Mouse (Mus musculus): Measurements from ENCODE around the gene Cldnd2.

The Cldnd2 gene

DNA sequence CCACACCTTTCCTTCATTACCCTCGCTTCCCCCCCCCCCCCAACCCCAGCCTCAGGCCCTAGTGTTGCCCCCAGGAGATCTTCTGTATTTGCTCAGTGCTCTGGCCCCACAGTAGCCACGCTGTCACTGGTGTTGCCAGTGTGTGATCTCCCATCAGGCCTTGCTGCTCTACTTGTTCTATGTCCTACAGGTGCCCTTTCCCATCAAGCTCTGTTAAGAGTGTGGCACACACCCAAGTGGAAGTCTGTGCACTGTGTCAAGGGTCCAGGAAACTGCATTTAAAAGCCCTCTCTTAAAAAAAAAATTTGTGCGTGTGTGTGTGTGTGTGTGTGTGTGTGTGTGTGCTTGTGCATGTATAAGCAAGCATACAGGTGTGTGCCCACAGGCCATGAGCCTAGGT, 7.7 kb downstream of the Cldnd2 start:
- peak in 1 of 2 experiments; percentile 35 for DNase-seq

DNA sequence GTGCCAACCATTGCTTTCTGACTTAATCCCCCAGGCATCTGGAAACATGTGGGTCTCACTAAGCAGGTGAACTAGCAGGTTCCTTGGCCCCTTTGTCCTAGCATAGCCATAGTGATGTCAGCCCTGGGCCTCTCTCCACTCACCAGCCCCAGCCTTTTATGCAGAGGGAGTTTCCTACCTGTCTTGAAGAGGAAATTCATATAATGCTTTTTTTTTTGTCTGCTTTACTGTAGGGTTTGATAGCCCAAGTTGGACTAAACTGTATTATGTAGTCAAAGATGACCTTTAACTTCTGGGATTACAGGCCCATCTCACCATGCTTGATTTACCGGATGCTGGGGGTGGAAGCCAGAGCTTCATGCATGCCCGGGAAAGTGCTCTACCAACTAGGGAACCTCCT, 9.2 kb downstream of the Cldnd2 start:
- no peak for DNase-seq

DNA sequence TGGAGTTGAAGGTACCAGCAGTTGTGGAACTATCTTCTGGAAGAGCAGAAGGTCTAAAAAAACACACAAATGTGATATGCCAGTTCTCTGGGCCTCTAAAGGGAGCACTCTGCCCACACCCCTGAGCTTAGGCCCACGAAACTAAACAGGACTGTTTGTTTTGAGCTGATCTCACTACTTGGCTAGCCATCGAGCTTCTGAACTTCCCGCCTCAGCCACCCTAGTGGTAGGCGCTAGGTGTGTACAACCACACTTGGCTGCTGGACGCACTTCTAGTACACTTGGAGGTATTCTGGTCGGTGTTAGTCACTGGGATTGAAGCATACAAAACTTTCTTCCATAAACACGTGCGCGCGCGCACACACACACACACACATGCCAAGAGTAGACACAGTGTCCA, 11.1 kb downstream of the Cldnd2 start:
- peak in 1 of 2 experiments; percentile 54 for DNase-seq

DNA sequence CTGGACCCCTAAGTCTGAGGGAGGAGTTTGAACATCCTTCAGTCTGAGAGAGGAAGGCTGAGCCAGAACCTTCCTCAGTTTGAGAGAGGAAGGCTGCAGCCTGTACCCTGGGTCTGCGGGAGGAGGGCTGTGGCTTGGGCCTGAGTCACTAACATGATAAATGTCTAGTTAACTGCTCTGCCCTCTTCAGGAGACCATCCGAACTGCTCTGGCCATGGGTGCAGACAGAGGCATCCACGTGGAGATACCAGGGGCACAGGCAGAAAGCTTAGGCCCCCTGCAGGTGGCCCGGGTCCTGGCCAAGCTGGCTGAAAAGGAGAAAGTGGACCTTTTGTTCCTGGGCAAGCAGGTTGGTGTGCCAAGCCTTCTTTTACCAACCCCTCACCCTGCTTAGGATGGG, 12.0 kb downstream of the Cldnd2 start:
- DNase-seq, result no peak

DNA sequence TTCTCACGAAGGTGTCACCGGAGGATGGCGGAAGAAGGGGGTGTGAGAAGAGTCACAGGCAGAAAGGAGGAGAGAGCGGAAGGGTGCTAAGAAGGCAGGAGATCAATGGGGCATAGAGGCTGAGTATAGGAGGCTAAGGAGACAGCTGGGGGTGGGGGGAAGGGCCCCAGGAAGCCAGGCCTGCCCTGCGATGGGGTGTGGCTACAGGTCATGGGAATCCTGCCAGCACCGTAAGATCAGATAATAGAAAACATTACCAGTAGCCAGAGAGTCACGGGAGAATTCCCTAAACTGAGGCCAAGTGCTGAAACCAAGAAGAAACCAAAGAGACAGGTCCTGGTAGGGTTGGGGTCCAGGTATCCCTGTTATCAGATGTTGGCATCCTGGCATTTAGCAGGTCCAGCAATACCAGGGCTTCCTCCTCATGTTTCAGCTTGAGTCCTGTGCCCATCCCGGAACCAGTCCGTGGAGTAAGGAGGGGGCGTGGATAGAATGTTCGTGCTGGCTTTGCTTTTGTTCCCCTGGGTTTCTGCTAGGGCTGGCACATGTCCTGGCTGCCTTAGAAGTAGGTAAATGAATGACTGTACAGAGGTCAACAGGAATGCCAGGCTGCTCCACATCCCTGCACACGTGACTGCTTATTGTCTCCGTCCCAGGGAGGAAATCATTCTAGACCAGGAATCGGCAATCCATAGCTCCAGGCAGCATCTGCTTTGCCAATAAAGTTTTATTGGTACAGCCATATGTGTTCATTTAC, 13.2 kb downstream of the Cldnd2 start:
- peak; percentile 57 to 72 for DNase-seq

DNA sequence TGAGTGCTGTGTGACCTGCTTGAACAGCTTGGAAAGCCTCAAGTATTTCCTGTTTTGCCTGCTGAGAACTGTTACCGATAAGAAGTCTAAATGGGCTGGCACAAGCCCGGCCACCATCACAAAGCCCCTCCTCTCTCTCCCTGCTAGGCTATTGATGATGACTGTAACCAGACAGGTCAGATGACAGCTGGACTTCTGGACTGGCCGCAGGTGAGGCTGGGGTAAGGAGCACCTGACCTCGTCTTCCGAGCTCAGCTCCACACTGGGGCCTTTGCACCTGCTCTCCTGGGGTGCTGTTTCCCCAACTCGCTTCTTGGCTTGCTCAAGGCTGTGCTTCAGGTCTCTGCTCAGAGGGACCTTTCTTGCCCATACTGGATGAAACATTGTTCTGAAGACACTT, 13.8 kb downstream of the Cldnd2 start:
- DNase-seq, result peak in 1 of 2 experiments; percentile 44

DNA sequence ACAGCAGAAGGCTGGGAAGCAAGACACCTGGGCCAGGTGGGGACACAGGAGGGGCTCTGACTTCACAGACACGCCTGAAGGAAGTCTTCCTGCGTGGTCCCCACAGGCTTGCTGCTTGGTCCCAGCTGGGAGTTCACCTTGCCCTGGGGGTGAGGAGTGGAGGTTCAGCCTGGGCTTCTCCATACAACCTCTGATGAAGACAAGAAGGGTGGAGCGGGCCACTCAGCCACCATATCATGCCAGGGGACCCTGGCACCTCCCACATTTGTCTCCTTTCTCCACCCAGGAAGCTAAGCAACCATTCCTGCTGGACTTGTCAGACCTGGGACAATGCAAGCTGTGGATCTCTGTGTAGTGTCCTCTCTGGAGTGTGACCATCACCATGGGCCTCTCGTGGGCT, 22.3 kb downstream of the Cldnd2 start, which contains the start of gene Vsig10l:
Gene Vsig10l, plus strand, starts transcription at position 301 of the 400 bp plus-strand sequence.
- no peak for DNase-seq

DNA sequence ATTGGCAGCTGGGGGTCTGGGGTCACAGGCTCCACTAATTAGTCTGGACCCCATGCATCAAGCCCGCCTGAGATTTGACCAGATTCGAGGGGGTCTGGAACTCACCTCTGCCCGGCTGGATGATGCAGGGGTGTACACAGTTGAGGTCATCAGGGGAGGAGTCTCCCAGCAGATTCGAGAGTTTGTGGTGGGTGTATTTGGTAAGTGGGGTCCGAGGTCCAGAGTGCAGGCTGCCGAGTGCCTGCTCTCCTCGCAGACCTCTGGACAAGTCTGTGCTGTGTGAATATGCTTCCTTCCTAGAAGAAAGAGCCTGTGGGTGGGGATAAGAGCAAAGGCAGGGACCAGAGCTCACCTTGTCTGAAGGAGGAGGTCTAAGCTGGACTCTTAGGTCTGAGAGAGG, 23.4 kb downstream of the Cldnd2 start:
- no peak for DNase-seq

DNA sequence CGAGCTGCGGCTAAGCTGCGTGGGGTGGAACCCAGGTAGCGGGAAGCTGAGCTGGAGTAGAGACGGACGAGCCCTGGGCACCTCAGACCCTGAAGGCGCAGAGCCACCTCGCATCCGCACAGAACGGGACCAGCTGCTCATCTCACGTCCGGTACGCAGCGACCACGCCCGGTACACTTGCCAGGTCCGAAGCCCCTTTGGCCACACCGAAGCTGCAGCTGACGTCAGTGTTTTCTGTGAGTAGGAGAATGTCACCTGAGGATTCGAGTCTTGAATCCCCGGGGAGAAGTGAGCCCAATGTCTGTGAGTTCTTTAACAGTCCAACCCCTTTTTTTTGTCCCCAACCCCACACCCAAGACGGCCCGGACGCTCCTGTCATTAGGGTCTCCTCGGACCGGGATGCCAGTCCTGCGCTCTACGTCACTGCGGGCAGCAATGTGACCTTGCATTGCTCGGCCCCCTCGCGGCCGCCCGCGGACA, 24.3 kb downstream of the Cldnd2 start:
- DNase-seq, result peak; percentile 21 to 25

DNA sequence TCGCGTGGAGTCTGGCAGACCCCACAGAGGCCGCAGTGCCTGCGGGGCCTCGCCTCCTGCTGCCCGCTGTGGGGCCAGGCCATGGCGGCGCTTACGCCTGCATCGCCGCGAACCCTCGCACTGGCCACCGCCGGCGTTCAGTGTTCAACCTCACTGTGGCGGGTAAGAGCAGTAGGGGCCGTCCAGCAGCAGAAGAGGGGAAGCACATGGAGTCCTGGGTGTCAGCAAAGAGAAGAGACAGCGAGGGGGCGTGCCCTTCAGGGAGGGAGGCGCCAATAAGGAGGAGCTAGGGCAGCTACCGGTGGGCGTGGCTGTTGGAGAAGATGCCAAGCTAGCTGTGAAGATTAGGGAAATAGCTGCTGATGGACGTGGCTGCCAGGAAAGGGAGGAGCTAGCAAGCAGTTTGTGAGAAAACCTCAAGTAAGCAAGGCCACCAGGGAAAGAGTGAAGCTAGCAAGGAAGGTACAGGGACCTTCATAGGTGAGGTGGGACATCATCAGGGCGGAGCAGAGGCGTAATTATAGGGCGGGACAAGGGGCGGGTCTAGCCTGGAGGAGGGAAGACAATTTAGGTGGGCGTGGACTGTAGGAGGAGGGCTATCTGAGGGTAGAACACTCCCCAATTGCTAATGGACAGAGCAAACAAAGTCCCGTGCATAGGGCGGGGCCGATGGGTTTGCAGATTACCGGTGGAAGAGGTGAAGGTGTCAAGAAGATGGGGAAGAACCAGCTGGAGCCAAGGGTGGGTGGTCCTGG, 24.9 kb downstream of the Cldnd2 start:
- DNase-seq, result peak; percentile 94 to 95

DNA sequence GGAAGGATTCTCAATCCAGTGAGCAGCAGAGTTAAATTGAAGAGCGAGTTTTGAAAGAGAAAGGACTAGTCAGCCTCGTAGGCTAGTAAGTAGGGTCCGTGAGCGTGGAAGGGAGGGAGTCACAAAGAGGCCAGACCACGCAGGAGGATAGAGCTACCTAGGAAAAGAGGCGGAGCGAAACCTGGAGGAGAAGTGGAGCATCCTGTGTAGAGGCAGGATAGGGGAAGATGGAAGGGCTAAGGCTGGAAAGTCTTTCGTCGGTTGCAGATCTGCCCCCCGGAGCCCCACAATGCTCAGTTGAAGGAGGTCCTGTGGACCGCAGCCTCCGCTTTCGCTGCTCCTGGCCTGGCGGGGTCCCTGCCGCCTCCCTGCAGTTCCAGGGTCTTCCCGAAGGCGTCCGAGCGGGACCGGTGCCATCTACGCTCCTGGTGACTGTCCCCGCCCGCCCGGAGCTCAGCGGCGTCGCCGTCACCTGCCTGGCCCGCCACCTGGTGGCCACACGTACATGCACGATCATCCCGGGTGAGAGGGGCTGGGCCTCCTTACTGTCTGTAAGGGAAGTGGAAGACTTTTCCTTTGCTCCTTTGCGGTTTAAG, 25.6 kb downstream of the Cldnd2 start:
- peak; percentile 81 to 88 for DNase-seq

DNA sequence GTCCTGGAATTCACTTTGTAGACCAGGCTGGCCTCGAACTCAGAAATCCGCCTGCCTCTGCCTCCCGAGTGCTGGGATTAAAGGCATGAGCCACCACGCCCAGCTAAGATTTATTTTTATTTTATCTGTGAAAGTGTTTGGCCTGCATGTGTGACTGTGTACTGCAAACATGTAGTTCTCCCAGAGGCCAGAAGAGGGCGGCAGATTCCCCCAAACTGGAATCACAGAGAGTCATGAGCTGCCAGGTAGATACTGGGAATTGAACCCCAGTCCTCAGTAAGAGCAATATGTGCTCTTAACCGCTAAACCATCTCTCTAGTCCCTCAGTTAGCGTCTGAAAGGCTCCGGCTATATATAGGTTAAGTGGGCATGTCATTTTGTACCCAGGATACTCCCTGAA, 29.8 kb downstream of the Cldnd2 start:
- no peak for DNase-seq

DNA sequence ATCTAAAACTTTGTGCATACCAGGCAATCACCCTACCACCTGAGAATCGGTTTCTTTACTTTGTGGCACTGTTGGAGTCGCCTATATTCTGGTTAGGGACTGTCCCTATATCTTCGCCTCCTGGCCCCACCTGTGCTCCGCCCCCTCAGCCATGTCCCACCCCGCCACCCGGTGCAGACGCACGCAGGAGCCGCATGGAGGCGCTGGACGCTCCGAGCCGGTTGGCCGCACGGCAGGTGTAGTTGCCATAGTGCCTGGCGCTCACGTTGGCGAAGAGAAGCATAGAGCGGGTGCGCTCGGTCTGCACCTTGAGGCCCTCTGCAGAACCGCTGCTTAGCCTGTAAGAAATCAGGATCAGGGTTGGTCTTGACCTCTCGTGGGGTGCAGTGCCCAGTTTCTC, 35.1 kb downstream of the Cldnd2 start:
- no peak for DNase-seq

DNA sequence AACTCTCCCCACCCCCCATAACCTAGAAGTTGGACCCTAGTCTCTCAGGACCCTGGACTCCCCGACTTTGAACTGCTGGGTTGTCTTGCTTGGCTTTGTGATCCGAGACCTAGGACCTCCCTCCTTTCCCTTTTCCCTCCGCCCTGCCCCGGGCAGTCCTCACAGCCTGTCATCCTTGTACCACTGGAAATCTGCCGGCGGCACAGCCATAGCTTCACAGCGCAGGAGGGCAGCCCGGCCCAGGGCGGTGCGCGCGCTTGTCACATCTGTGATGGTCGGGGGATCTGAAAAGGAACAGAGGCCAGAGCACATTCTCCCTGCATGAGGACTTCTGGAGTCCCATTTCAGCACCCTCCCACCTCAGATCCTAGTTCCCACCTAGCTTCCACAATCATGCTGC, 35.8 kb downstream of the Cldnd2 start:
- DNase-seq, result no peak

DNA sequence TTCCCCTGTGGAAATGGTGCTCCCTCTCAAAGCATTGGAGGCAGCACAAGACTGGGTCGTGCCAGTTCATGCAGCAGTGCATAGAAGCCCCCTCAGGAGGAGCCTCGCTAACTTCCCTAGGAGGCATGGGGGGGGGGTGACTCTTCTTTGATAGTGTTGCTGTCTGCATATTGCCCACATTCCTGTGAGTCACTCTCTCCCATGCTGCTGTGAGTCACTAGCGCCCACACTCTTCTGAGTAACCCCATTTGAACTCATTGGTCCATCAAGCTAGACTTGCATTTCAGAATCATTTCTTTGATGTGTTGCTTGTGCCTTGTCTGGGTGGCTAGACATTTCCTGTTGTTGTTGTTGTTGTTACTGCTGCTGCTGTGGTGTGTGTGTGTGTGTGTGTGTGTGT, 40.6 kb downstream of the Cldnd2 start:
- DNase-seq, result no peak

DNA sequence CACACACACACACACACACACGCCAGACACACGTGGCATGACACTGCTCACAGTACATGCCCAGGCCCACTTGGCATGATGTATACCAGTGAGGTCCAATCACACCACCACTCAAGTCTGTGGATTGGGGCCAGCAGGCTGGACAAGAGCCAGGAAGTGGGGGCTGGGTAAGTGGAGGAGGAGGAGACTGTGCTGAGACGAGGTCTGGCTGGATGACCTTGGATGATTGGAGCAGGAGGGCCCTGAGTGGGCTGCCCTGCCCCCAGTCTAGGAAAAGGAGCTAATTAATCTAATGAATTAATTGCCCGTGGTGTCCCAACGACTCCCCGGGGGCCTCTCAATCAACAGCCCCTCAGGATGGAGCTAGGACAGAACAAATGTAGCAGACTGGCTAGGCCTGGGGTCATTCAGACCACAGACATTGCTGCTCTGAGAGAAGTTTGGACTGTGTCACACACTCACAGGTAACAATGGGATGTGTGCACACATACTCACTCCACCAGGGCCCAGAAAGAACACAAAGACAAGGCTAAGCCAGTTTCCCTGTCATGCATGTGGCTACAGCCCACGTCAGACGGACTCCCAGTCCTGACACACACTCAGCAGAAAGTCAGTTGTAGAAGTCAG, 41.6 kb downstream of the Cldnd2 start:
- DNase-seq, result no peak

DNA sequence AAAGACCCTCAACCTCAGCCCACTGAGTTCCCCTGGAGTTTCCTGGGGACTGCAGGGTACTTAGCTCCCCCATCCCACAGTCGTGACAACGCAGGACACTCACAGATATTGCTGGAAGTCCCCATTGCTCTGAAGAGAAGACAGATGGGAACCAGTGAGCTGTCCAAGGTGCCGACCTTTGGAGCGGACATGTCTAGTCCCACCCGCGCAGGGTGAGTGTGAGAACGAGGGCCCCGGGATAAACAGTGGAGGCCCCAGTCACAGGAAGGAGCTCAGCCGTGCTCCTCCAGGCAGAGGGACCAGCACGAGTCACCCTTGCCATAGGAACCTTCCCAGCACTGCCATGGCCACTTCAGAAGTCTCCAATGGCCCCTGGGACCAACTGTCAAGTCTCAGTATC, 42.7 kb downstream of the Cldnd2 start:
- no peak for DNase-seq

DNA sequence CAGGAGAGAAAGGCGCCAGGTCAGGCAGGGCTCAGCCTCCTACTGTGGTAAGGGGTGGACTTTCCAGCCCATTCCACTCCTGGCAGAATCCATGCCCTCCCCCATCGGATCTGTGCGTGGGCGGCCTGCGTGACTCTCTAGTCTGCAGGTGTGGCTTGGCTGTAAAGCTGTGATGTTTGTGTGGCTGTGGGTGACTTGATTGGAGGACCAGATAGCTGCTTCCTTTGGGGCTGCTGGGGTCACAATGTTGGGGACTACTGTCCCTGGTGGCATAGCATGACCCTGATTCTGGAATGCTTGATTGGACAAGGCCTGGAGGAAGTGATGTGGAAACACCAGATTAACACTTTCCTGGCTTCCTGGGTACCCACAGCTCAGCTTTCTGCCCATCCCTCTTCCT, 48.1 kb downstream of the Cldnd2 start:
- DNase-seq, result no peak

DNA sequence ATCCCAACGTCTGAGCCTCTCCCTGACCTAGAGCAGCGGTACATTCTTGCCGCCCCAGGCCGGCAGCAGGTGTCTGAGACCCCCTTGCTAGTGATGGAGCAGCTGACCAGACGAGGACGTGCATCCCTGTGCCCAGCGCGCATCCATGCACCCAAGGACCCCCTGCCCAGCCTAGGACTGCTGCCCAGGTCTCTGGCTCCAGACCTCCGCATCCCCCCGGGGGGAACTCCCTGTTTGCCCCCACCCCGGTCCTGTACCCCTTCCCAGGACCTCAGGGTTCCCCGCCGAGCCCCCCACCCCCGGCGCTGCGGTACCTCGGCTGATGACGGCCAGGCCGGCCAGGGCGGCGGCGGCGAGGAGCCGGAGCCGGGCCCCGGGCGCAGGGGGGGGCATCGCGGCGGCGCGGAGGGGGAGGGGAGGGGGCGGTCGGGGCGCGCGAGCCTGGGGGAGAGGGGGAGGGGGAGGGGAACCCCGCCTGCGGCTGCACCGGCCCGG, 49.1 kb downstream of the Cldnd2 start, which contains the start of gene Iglon5:
Gene Iglon5, minus strand, starts transcription at position 445 of the 495 bp plus-strand sequence.
- no peak for DNase-seq

DNA sequence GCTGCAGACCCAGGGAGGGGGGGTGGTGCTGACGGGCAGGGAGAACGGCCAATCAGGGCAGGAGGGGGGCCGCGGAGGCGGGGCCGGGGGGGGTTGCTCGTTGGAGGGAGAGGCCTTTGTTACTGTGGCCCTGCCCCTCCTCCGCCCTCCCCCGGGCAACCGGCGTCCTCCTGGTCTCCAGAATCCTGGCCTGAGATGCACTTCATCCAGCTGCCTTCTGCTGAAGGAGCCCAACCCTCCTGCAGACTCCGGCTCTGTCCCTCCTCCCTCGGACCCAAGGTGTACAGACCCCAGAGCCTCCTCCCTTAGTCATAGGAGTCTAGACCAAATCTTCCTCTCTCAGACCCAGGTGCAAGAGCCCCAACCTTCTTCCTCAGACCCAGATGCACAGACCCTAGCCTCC, 49.6 kb downstream of the Cldnd2 start:
- DNase-seq, result no peak

DNA sequence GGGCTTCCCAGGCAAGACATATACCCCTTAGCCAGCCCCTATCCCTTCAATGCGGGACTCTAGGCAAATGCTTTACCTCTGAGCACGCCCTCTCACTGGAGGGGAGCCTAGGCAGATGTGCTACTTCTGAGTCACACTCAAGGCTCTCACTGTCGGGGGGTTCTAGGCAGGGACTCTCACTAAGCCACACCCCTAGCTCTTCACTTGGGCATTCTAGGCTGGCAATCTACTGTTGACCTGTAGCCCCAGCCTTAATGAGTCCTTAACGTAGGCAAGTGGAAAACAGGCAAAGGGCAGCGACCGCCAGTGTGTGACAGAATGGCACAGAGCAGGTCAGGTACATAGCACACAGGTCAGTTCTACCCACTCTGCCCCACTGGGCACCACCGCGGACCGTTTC, 50.3 kb downstream of the Cldnd2 start:
- no peak for DNase-seq

Measured in lung, adult 18-20 months (tissue).